Mouse (Mus musculus): ENCODE measurements at regions not wholly inside any gene's neighbourhood (a gene's known extent, or its start where the extent isn't known, plus 50 kb on each side); places are given as distances from the start of the nearest gene placed in this dataset.

- no peak for DNase-seq
Measured at GRCm38 (mm10) chr13:63700747-63701146, 114.3 kb upstream of the Ercc6l2 start.

DNA sequence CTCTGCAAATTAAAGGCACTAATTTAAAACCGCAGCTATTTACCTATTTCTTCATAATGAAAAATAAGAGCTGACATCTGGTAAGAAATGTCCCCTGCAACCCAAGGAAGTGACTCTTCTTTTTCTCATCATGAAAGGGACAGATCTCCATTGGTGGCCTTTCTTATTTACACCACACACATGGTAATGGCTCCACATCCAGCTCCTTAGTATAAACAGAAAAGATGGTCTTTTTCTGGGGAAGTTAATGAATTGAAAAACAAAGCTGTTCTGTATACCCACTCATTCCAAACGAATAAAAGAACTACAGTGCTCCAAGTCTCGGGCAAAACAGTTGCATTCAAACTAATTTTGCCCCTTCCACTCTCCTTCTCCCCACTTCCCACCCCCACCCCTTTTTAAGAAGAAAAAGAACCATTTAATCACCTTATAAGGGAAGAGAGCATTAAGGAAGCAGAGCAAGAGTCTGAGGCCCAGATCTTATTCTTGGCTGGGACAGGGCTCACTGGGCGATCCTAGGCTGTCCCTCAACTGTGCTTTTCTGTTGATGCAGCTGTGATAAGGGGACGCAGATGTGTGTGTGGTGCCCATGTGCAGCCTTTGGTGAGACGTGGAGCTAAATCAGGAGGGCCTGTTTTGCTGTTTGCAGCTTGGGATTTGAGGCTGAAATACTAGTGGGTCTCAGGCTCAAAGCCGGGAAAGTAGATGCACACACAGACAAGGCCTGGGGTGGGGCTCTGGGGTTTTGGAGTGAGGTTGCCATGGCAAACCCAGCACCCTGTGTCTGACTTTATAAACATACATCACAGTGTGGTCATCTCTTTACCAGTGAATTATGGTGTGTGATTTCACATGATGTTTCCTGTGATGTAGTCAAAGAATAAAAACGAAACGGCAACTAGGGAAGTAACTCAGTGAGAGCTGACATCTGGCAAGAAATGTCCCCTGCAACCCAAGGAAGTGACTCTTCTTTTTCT, 113.6 kb upstream of the Ercc6l2 start:
- no peak for DNase-seq

- DNase-seq: no peak
Measured at GRCm38 (mm10) chr13:63708567-63708966, 106.5 kb upstream of the Ercc6l2 start.

- DNase-seq: peak in 1 of 2 experiments; percentile 18
Measured at GRCm38 (mm10) chr13:63713137-63713536, 101.9 kb upstream of the Ercc6l2 start.

GRCm38 (mm10) chr13:63716498-63716897, 98.5 kb upstream of the Ercc6l2 start:
- DNase-seq: no peak

- no peak for DNase-seq
Measured at GRCm38 (mm10) chr13:63717249-63717648, 97.8 kb upstream of the Ercc6l2 start.

- no peak for DNase-seq
Measured at GRCm38 (mm10) chr13:63718782-63719181, 96.3 kb upstream of the Ercc6l2 start.

GRCm38 (mm10) chr13:63719351-63720207, 95.5 kb upstream of the Ercc6l2 start:
- peak; percentile 18 to 27 for DNase-seq

- DNase-seq: no peak
Measured at GRCm38 (mm10) chr13:63720610-63721009, 94.4 kb upstream of the Ercc6l2 start.

GRCm38 (mm10) chr13:63721011-63721625, 93.9 kb upstream of the Ercc6l2 start:
- DNase-seq: no peak

GRCm38 (mm10) chr13:63724293-63724692, 90.7 kb upstream of the Ercc6l2 start:
- no peak for DNase-seq

GRCm38 (mm10) chr13:63724843-63725582, 90.0 kb upstream of the Ercc6l2 start:
- no peak for DNase-seq

- DNase-seq: no peak
Measured at GRCm38 (mm10) chr13:63726035-63726434, 89.0 kb upstream of the Ercc6l2 start.

DNA sequence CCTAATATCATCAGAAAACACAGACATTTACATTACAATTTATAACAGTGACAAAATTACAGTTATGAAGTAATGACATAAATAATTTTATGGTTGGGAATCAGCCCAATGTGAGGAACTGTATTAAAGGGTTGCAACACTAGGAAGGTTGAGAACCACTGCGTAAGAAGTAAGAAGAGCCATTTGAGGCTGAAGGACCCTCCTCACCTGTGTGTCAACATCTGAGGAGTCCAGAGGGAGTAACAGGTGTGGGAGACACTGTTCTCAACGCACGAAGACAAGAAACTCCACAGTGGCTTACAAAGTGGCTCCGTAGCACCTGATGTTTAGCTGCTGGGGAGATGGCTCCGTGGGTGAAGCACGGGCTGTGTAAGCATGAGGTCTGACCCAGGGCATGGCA, 88.5 kb upstream of the Ercc6l2 start:
- no peak for DNase-seq

DNA sequence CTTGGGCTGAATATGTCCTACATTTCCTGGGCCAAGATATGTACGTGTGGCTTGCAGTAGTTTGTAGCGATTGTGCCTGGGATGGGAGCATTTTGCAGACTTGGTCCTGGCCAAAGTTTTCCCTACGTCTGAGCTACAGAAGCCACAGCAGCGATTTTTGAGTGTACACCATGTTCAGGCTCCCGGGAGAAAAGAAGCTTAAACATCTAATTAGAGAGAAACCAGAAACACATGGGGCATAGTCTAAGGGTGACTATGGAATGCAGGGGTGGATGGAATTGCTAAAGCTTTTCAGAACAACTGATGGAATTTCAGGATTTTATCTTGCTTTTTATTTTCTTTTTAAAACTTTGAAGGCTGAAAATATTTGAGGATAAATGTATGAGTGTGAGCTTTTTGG, 79.3 kb upstream of the Ercc6l2 start:
- no peak for DNase-seq

DNA sequence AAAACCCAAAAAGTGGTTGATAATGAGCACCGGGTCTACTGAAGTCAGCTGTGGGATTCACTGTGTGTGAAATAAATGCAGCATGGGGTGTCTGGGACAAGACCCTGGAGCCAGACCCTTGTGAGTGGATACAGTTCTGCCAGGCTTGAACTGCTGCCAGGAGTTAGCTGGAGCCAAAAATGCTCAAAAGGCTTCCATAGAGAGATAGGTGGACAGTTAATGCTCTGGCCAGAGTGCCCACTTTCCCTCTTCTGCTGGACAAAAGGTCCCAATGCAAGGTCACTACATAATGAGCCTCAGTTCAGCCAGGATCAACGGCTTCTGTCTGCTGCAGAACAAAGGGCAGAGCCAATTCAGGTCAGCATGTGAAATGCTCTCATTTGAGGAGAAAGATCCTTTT, 73.2 kb upstream of the Ercc6l2 start:
- peak; percentile 6 to 22 for DNase-seq

DNA sequence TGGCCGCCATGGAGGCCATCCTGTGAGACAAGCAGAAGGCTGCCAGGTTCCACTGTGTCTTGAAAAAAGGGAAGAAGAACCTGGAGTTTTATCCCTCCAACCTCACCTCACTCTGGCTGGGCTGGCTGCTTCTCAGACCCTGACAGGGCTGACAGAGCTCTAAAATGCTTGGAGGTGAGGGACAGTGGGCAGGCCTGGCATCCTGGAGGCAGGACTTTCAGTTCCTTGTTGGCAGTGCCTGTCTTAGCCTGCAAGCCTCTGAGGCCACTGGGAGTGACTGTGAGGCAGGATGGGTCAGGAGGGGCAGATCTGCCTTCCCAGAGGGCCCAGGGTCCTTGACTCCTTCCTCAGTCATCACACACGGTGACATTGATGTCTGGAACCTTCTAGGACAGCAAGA, 66.3 kb upstream of the Ercc6l2 start:
- no peak for DNase-seq

DNA sequence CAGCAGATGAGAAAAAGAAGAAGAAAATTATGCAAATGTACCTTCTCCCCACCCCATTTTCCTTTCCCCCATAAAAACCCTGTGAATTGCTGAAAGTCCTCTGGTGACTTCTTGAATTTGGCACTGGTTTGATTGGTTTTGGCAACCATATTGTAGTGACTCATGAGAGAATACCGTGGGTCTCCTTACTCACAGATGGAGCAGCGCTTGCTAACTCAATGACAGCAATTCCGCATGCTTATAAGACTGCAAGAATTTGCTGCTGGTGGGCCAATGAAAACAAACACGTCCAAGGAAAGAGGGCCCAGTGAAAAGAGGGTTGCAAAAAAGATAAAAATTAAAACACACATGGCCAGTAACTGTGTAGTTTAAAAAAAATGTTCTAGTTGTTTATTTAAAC, 65.0 kb upstream of the Ercc6l2 start:
- peak in 1 of 2 experiments; percentile 32 for DNase-seq

GRCm38 (mm10) chr13:63751196-63751595, 63.8 kb upstream of the Ercc6l2 start:
- no peak for DNase-seq

- peak in 1 of 2 experiments; percentile 13 for DNase-seq
Measured at GRCm38 (mm10) chr13:63757061-63757460, 58.0 kb upstream of the Ercc6l2 start.

DNA sequence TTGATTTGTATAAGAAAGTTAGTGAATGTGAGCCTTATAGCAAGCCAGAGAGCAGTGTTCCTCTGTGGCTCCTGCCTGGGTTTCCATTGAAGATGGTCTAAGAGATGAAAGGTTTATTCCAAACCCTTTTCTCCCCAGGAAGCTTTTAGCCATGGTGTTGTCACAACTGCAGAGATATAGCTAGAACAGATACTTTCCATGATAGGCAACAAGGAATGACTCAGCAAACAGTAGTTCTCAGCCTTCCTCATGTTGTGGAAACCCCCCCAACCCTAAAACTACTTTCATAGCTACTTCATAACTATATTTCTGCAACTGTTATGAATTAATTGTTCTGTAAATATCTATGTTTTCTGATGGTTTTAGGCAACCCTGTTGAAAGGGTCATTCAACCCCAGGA, 53.5 kb upstream of the Ercc6l2 start:
- DNase-seq: no peak

All from kidney, postnatal 36 days (tissue).